Mouse (Mus musculus) G1E (cell line): ENCODE measurements around the gene Itk. TPM values are rescaled to one million over a fixed set of nuclear protein-coding genes. Genes with fewer than 3 reads are reported as not detected.
A peak's percentile ranks its signal among the peaks of the same experiment; 100 is the strongest.

ENCODE experiments used
- ATAC-seq: 2 replicates; pipeline ENCODE4 v1.8.0; 2016; ENCODE audit warnings: mild to moderate bottlenecking; ENCODE audit not compliant: insufficient number of reproducible peaks, poor library complexity, low FRiP score, severe bottlenecking; ENCODE audit errors: extremely low read depth
- DNase-seq: peaks from one replicate; pipeline ENCODE4 v3.0.0; 2012; ENCODE audit warnings: low spot score
- H3K27me3 ChIP-seq: 2 replicates; pipeline ENCODE4 v1.6.1; 2012; ENCODE audit warnings: mild to moderate bottlenecking, low read length, inconsistent platforms; ENCODE audit not compliant: insufficient read depth
- H3K36me3 ChIP-seq: replicated peaks from 2 replicates; pipeline ENCODE3; 2012; ENCODE audit warnings: mild to moderate bottlenecking, inconsistent platforms
- H3K4me1 ChIP-seq: 2 replicates; pipeline ENCODE4 v1.6.1; 2012; ENCODE audit warnings: low read depth, low read length, inconsistent platforms, mixed read lengths; ENCODE audit not compliant: insufficient read depth
- H3K4me3 ChIP-seq: 2 replicates; pipeline ENCODE4 v1.5.1; 2012; ENCODE audit warnings: low read depth, mild to moderate bottlenecking, inconsistent platforms, low read length, moderate library complexity, mixed read lengths
- H3K9me3 ChIP-seq: replicated peaks from 2 replicates; pipeline ENCODE4 v1.6.1; 2012; ENCODE audit warnings: inconsistent platforms
- CTCF ChIP-seq: IDR thresholded peaks from 2 replicates; pipeline ENCODE4 v1.5.1; 2012; ENCODE audit warnings: low read depth, low read length, inconsistent platforms, mixed read lengths
- GATA1 ChIP-seq: IDR thresholded peaks from 2 replicates; pipeline ENCODE4 v1.6.1; 2012; ENCODE audit warnings: borderline replicate concordance, low read length, inconsistent platforms, mixed read lengths
- GATA2 ChIP-seq: IDR thresholded peaks from 2 replicates; pipeline ENCODE4 v1.6.1; 2012; ENCODE audit warnings: low read depth, low read length, inconsistent platforms, borderline replicate concordance
- POLR2AphosphoS5 ChIP-seq: IDR thresholded peaks from 2 replicates; pipeline ENCODE4 v1.6.1; 2012; ENCODE audit warnings: low read depth, low read length, inconsistent platforms; ENCODE audit not compliant: insufficient replicate concordance
- TAL1 ChIP-seq: conservative IDR thresholded peaks from 2 replicates; pipeline ENCODE4 v1.6.1; 2012; ENCODE audit warnings: low read depth, low read length, inconsistent platforms, mixed read lengths
- polyA plus RNA-seq: library from polyadenylated mRNA; stranded (reverse); fragments of >175 nt; gene quantifications from 2 replicates; pipeline ENCODE4 v1.2.3, GENCODE M21; 2012
- total RNA-seq, 2 experiments: library from RNA; stranded (forward) in 1 of 2; stranded (reverse) in 1 of 2; fragments of 200-1000 nt in 1 of 2; fragments of >200 nt in 1 of 2; fragmentation: Nextera tagmentation in 1 of 2; gene quantifications; 2 replicates each; pipeline ENCODE4 v1.2.3; 2014 to 2017

Gene Itk
- total and polyA plus RNA-seq, 3 experiments, result 0.05 to 1.1 (median 0.44) TPM

DNA sequence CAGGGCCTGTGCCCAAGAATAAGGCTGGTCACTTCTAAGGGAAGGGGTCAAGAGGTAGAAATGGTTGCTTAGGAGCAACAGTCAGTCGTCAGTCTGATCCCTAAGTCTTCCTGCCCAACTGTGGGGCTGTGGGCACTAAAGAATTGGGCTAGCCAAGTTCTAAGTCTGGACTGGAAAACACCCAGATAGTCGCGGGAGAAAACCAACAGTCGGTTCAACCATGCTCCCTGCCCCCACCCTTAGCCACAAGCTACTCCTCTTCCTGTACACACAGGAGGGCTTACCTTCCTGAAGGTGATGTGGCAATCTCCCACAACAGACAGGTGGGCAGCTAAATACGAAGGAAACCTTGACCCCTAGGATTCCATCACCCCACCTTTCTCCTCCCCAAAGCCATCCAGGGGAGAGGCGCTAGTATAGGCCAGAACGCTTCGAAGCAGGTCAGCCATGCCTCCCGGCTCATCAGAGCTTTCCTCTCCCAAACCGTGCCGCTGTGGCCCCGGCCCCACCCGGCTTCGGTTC lies 78.1 kb downstream of the Itk start:
- DNase-seq (no peak), ATAC-seq (no peak)
- no peaks in the 10 kb centered on the region for H3K36me3 ChIP-seq
- H3K4me1 ChIP-seq, result peaks cover 18% of the 10 kb centered on the region
- no peaks in the 10 kb centered on the region for H3K9me3 ChIP-seq
- peak overlapping the region; percentile 74; the same call in 1 of the 2 replicates for H3K4me3 ChIP-seq
- no peak for TF ChIP-seq TAL1
- no peak for TF ChIP-seq GATA1
- TF ChIP-seq POLR2AphosphoS5, result no peak
- TF ChIP-seq CTCF, result no peak
- TF ChIP-seq GATA2, result no peak
- H3K27me3 ChIP-seq, result peaks cover 34% of the 10 kb centered on the region

DNA sequence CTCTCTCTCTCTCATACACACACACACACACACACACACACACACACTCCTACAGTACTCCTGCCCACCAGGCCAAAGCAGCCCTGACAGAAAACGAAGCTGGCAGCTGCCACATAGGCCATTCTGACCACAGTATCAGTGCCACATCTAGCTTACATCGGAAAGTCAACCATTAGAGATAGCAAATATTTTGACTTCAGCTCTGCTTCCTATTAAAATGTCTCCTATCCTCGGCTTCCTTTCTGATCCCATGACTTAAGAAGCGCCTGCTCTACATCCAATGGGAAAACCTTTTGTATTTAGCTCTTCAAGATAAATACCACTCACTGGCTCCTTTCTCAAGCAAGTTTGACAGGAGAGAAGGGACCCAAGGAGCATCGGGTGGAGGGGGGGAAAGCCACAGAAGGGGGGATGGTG lies 78.7 kb downstream of the Itk start:
- no peak for ATAC-seq
- H3K9me3 ChIP-seq, result no peaks in the 10 kb centered on the region
- H3K27me3 ChIP-seq, result peaks cover 37% of the 10 kb centered on the region
- no peaks in the 10 kb centered on the region for H3K36me3 ChIP-seq
- no peak overlapping the region for H3K4me3 ChIP-seq
- H3K4me1 ChIP-seq, result peaks cover 18% of the 10 kb centered on the region
- DNase-seq, result no peak
- TF ChIP-seq POLR2AphosphoS5 (no peak), GATA2 (no peak), CTCF (no peak), TAL1 (no peak), GATA1 (no peak)

DNA sequence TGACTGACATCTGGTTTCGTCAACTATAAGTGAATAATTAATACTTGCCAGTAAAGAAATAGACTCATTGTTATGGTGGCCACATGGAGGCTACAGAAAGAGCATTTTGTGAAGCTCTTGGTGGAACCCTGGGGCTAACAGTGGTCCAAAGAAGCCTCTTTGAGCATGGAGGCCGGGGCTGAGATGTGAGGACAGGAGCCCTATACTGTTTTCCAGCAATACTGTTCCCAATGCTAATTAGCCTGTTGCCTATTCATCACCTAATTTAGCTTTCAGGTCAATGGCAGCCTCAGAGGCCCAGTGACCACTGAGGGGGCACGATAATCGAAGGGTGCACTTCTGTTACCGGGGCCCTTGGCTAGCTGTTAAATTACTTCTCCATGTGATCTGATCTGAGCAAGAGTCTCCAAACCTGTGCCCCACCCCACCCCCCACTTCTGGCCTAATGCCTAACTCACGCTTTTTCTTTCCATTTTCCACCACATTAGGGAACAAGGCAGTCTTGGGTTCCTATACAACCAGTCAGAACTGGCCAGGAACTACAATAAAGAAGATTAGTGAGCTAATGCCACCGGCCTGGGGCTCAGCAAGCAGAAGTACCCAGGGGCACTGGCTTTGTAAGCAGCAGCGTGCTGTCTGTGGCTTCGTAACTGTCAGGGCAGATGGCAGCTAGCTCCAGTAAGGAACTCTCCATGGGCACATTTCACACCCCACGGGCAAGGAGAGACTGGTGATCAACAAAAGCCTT lies 79.3 kb downstream of the Itk start:
- TF ChIP-seq CTCF (no peak), POLR2AphosphoS5 (no peak), GATA2 (no peak), TAL1 (no peak)
- H3K9me3 ChIP-seq, result no peaks in the 10 kb centered on the region
- DNase-seq, result no peak
- peaks cover 18% of the 10 kb centered on the region for H3K4me1 ChIP-seq
- peaks cover 43% of the 10 kb centered on the region for H3K27me3 ChIP-seq
- no peak overlapping the region for H3K4me3 ChIP-seq
- no peaks in the 10 kb centered on the region for H3K36me3 ChIP-seq
- ATAC-seq, result no peak

DNA sequence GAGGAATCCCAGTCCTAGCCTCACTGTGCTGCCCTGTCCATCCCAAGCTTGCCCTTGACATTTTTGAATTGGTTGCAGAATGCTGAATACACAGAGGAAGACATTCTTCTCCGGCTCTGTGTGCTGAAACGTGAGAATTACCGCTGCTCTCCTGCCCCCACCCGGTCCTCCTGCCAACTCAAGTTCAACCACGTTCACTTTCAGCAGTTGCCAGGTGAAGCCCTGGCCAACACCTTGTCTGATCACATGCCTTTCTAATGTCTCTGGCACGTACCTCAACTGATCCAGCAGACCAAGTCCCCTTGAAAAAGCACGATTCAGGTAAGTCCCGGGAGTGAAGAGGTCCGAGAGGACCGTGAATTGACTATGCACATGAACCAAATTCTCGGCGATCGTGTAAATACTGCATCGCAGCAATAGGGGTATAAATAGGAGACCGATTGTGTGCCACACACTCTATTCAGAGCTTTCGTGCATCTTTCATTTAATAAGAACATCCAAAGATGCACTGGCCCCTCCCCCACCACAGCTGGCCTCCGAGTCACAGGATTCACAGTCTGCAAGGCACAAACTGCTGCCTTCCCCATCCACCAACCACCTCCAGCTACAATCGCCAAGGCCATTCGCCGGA lies 80.1 kb downstream of the Itk start:
- no peak for DNase-seq
- no peak overlapping the region for H3K4me3 ChIP-seq
- no peaks in the 10 kb centered on the region for H3K9me3 ChIP-seq
- no peak for ATAC-seq
- peaks cover 41% of the 10 kb centered on the region for H3K27me3 ChIP-seq
- TF ChIP-seq TAL1, result no peak
- TF ChIP-seq GATA2, result no peak
- no peak for TF ChIP-seq CTCF
- TF ChIP-seq POLR2AphosphoS5, result no peak
- TF ChIP-seq GATA1, result no peak
- H3K36me3 ChIP-seq, result no peaks in the 10 kb centered on the region
- H3K4me1 ChIP-seq, result peaks cover 18% of the 10 kb centered on the region

DNA sequence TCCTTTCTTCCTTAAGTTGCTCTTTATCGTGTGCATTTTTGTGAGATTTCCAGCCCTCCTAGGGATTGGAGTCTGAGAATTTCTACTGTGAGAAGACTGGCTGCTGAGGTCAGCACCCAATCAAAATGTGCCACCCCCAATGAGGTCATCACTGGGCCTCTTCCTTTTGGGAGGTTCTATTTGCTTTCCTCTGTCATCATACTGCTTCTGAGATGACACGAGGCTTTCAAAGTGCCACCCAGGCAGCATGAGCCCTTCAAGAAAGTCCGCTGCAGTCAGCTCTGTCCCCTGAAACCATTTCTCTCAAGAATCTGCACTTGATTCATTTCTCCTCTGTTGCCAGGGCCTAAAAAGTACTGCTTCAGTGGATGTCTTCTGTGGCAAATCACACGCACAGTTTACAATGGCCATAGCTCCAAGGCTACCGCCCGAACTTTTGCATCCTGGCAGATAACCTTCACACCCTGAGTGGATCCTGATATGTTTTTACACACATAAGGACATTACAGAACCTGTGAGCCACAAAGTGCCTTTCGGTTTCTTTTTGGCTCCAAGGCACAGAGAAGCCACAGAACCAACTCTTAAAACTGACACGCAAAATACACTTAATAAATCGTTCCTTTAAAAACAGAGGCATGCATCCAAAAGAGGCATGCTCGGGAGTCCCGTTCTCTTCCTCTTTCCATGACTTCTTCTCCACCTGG lies 80.9 kb downstream of the Itk start:
- Histone ChIP-seq H3K36me3 (no peaks in the 10 kb centered on the region), H3K9me3 (no peaks in the 10 kb centered on the region), H3K4me1 (peaks cover 18% of the 10 kb centered on the region), H3K27me3 (peaks cover 37% of the 10 kb centered on the region), H3K4me3 (no peak overlapping the region)
- no peak for TF ChIP-seq POLR2AphosphoS5
- no peak for TF ChIP-seq CTCF
- no peak for TF ChIP-seq GATA1
- no peak for TF ChIP-seq TAL1
- no peak for TF ChIP-seq GATA2
- DNase-seq (no peak), ATAC-seq (no peak)

DNA sequence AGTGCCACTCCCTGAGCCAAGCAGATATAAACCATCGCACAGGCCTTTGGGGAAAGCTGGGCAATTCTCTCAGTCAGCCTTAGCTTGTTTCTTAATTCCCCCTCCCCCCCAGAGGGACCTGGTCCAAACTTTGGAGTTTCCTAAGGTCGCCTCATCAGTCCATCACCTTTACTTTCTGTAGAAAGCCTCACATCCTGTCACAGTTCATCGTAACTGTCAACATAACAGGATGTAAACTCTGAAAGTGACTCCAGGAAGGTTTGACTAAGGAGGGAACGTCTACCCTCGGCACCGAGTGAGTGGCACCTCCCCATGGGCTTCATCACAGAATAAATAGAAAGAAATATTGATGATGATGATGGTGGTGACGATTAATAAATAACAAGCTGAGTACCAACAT lies 81.5 kb downstream of the Itk start:
- Histone ChIP-seq H3K27me3 (peaks cover 36% of the 10 kb centered on the region), H3K36me3 (no peaks in the 10 kb centered on the region), H3K4me3 (no peak overlapping the region), H3K9me3 (no peaks in the 10 kb centered on the region), H3K4me1 (peaks cover 17% of the 10 kb centered on the region)
- DNase-seq (no peak), ATAC-seq (no peak)
- TF ChIP-seq CTCF, result no peak
- no peak for TF ChIP-seq GATA1
- TF ChIP-seq TAL1, result no peak
- no peak for TF ChIP-seq GATA2
- TF ChIP-seq POLR2AphosphoS5, result no peak
